Mouse (Mus musculus) megakaryocyte, embryonic 14.5 days (primary cell): ENCODE data around the gene Rbm38.

ENCODE experiments used
- FLI1 ChIP-seq: IDR thresholded peaks from 2 replicates; pipeline ENCODE4 v1.6.1; 2012; ENCODE audit warnings: low read length, inconsistent platforms, mixed read lengths
- GATA1 ChIP-seq: IDR thresholded peaks from 3 replicates; pipeline ENCODE4 v1.6.1; 2012; ENCODE audit warnings: mixed read lengths, low read length, inconsistent platforms, borderline replicate concordance

DNA sequence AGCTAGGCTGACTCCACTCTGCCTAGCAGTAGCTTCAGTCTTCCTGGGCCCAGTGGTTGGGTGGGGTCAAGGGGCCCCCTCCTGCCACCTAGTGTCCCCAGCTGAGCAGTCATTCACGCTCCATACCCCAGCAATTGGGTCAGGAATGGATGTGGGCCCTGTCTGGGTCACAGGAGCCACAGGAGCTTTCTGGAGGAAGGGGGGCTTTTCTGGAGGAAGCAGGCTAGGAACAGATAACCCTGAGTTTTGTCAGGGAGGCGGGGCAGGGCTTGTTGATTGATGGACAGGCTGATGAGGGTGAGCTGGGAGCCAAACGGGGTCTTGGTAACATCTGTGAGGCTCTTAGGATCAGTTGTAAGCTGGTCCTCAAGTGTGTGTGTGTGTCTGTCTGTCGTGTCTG, 16.3 kb downstream of the Rbm38 start:
- no peak; the same call in 2 of the 3 replicates for TF ChIP-seq GATA1
- no peak for TF ChIP-seq FLI1
